ENCODE assay signal across 23 mouse cellular contexts in the genomic region with DNA sequence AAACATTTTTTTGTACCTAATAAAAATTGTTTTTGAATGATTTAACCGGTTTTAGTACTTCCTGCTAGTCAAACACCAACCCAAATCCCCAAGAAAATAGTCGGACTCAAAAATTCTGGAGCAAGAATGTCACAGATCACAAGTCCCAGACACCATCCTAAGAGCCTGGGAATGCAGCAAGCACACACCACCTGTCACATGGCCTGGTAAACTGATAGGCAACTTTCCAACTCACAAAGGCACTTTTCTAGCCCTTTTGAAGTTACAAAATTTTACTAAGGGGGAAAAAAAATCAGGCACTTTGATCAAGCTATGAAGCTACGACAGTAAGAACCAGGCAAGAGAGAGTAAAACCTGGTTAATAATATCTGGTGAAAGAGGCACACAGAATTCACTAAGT.
DNase-seq lines count a peak whose midpoint lies in the region; ATAC-seq and TF ChIP-seq lines count a peak whose summit lies in the region.
"Had no signal": no experiment of that assay in that cellular context is flagged by ENCODE, and none has a peak within 500 bp of the region (broad histone marks: within the 10 kb centered on the region; RNA-seq: fewer than 3 reads in every experiment).

No protein-coding gene starts in this region.

- H3ac ChIP-seq in C2C12 (ENCODE audit: control insufficient read depth, insufficient read length, low read depth): no peak overlapping the region

- peaks cover 44% of the 10 kb centered on the region for H3K4me1 ChIP-seq in heart, embryonic 10.5 days
- H3K4me1 ChIP-seq in heart, embryonic 16.5 days (ENCODE audit: control insufficient read depth, insufficient read depth, low read length): peaks cover 44% of the 10 kb centered on the region
- peaks cover 42% of the 10 kb centered on the region for H3K4me1 ChIP-seq in heart, embryonic 12.5 days (replicated peaks)

- no peak for TF ChIP-seq CTCF in C2C12 (IDR thresholded peaks at IDR 0.05; ENCODE audit: control insufficient read depth, insufficient read depth, insufficient read length)

- H3K27ac ChIP-seq in heart, embryonic 10.5 days: no peak overlapping the region
- H3K27ac ChIP-seq in heart, embryonic 16.5 days (ENCODE audit: low read length): no peak overlapping the region
- no peak overlapping the region for H3K27ac ChIP-seq in heart, embryonic 12.5 days (ENCODE audit: poor library complexity, severe bottlenecking)
- H3K27ac ChIP-seq: embryonic facial prominence, embryonic 12.5 days; embryonic facial prominence, embryonic 15.5 days; hindbrain, embryonic 12.5 days; hindbrain, embryonic 15.5 days had no signal

- no peak for ATAC-seq in heart, embryonic 16.5 days (replicated peaks; ENCODE audit: extremely low read depth, insufficient read depth, low FRiP score)
- no peak for ATAC-seq in heart, embryonic 12.5 days (ENCODE audit: insufficient number of reproducible peaks, low FRiP score)
- ATAC-seq: CD4-positive, CD25-positive, alpha-beta regulatory T cell, adult 4 months; forebrain, embryonic 14.5 days; forebrain, postnatal 0 days; intestine, postnatal 0 days had no signal

- no peak overlapping the region for H3K9ac ChIP-seq in heart, embryonic 16.5 days (ENCODE audit: low read length)
- H3K9ac ChIP-seq in heart, embryonic 12.5 days: no peak overlapping the region
- H3K9ac ChIP-seq: embryonic facial prominence, embryonic 12.5 days; embryonic facial prominence, embryonic 15.5 days; forebrain, postnatal 0 days; hindbrain, embryonic 12.5 days; hindbrain, embryonic 15.5 days had no signal

- no peaks in the 10 kb centered on the region for H3K9me3 ChIP-seq in heart, embryonic 10.5 days
- H3K9me3 ChIP-seq in heart, embryonic 16.5 days (replicated peaks; ENCODE audit: control insufficient read depth, low read length): no peaks in the 10 kb centered on the region
- no peaks in the 10 kb centered on the region for H3K9me3 ChIP-seq in heart, embryonic 12.5 days (replicated peaks)
- H3K9me3 ChIP-seq: embryonic facial prominence, embryonic 12.5 days; embryonic facial prominence, embryonic 15.5 days; hindbrain, embryonic 12.5 days; hindbrain, embryonic 15.5 days had no signal

- peak; percentile 58 for DNase-seq in heart, embryonic 10.5 days (ENCODE audit: low spot score)
- no peak for DNase-seq in heart, adult 11 months
- no peak for DNase-seq in spleen, postnatal 10 days (ENCODE audit: low spot score in 2 of 2)
- DNase-seq: adrenal gland, adult 2 months; adrenal gland, postnatal 14 days; B cell, adult 2 months; cerebellum, adult 11 months; cerebellum, adult 2 months; cerebellum, adult 9-11 months; cerebellum, postnatal 25 days; gastrocnemius, postnatal 36 days; kidney, adult 2 months had no signal

- 0 out of 2 replicates have a peak overlapping the region, but pooled peaks have one; percentile 7 for H3K4me2 ChIP-seq in heart, embryonic 16.5 days (ENCODE audit: low read depth, low read length)
- no peak overlapping the region for H3K4me2 ChIP-seq in heart, embryonic 12.5 days
- H3K4me2 ChIP-seq: embryonic facial prominence, embryonic 12.5 days; embryonic facial prominence, embryonic 15.5 days; hindbrain, embryonic 12.5 days; hindbrain, embryonic 15.5 days had no signal

- H3K79me2 ChIP-seq in C2C12 (ENCODE audit: control insufficient read depth, insufficient read depth): no peaks in the 10 kb centered on the region

- peaks cover 30% of the 10 kb centered on the region for H3K27me3 ChIP-seq in heart, embryonic 10.5 days (ENCODE audit: insufficient read depth, poor library complexity, severe bottlenecking)
- no peaks in the 10 kb centered on the region for H3K27me3 ChIP-seq in heart, embryonic 16.5 days (ENCODE audit: control insufficient read depth, insufficient read depth, low read length)
- peaks cover 11% of the 10 kb centered on the region for H3K27me3 ChIP-seq in heart, embryonic 12.5 days (replicated peaks)
- H3K27me3 ChIP-seq in C2C12 (ENCODE audit: control insufficient read depth, insufficient read depth, insufficient read length): no peaks in the 10 kb centered on the region
- H3K27me3 ChIP-seq: embryonic facial prominence, embryonic 12.5 days; embryonic facial prominence, embryonic 15.5 days had no signal

- 29% methylated on average over 3 of the region's 3 CpGs for WGBS in heart, embryonic 10.5 days
- 47% methylated on average over 3 of the region's 3 CpGs for WGBS in heart, embryonic 16.5 days
- 41% methylated on average over 3 of the region's 3 CpGs for WGBS in heart, embryonic 12.5 days

- H3K36me3 ChIP-seq in heart, embryonic 10.5 days: no peaks in the 10 kb centered on the region
- H3K36me3 ChIP-seq in heart, embryonic 16.5 days (ENCODE audit: control insufficient read depth, insufficient read depth): no peaks in the 10 kb centered on the region
- H3K36me3 ChIP-seq in heart, embryonic 12.5 days: no peaks in the 10 kb centered on the region
- H3K36me3 ChIP-seq in C2C12 (ENCODE audit: control insufficient read depth, insufficient read depth): no peaks in the 10 kb centered on the region
- H3K36me3 ChIP-seq: embryonic facial prominence, embryonic 12.5 days; embryonic facial prominence, embryonic 15.5 days; hindbrain, embryonic 12.5 days; hindbrain, embryonic 15.5 days had no signal

- H3K79me3 ChIP-seq in C2C12 (ENCODE audit: low read depth): peaks cover 3% of the 10 kb centered on the region

- H3K4me3 ChIP-seq in heart, embryonic 10.5 days: no peak overlapping the region
- H3K4me3 ChIP-seq in heart, embryonic 16.5 days (ENCODE audit: low read length): no peak overlapping the region
- no peak overlapping the region for H3K4me3 ChIP-seq in heart, embryonic 12.5 days
- no peak overlapping the region for H3K4me3 ChIP-seq in C2C12 (ENCODE audit: insufficient read depth, poor library complexity, severe bottlenecking)
- H3K4me3 ChIP-seq: embryonic facial prominence, embryonic 12.5 days; embryonic facial prominence, embryonic 15.5 days; hindbrain, embryonic 12.5 days; hindbrain, embryonic 15.5 days had no signal

TF ChIP-seq in C2C12, 6 proteins besides CTCF, POLR2A, EP300 and RAD21:
- TF ChIP-seq MYOD1 (IDR thresholded peaks at IDR 0.05; ENCODE audit: control insufficient read depth, insufficient read length, low read depth): peak; percentile 34
- TF ChIP-seq MAX (IDR thresholded peaks at IDR 0.05): no peak
TF ChIP-seq in C2C12: peak in this region for 1.
